Mouse (Mus musculus): ENCODE measurements around the gene Nos3.

- no peak for TF ChIP-seq CTCF (IDR thresholded peaks at IDR 0.05; ENCODE audit: control insufficient read depth, insufficient read depth, low read length)
- TF ChIP-seq POLR2A (IDR thresholded peaks at IDR 0.05; ENCODE audit: borderline replicate concordance, control insufficient read depth, low read depth, low read length) = no peak
Measured at GRCm38 (mm10) chr5:24332401-24332800, 32.2 kb upstream of the Nos3 start.
